Mouse (Mus musculus) heart, postnatal 10 days (tissue): ENCODE data around the gene Wfdc9. TPM values are rescaled to one million over a fixed set of nuclear protein-coding genes. Genes with fewer than 3 reads are reported as not detected.

Experiments
- DNase-seq, 2 experiments: peaks; one replicate each; pipeline ENCODE4 v3.0.0; 2021
- intact Hi-C: fragments of 180-260 bp; cut with DNase I; formaldehyde crosslinking; loops from one replicate; pipeline ENCODE4 v1.15.1; 2025
- total RNA-seq, 2 experiments: library from RNA; stranded (reverse); gene quantifications; 2 replicates each; pipeline ENCODE4 v1.2.3; 2021

The Wfdc9 gene
- not detected for total RNA-seq

- intact Hi-C loops = no loop called here
- DNase-seq = no peak
These were observed at the start of gene Wfdc9 for GRCm38 (mm10) chr2:164656483-164656882. Gene Wfdc9 (minus strand): TSS chr2:164656583.

- intact Hi-C loops = no loop called here
- no peak for DNase-seq
These were observed 49.6 kb upstream of the Wfdc9 start for GRCm38 (mm10) chr2:164705991-164706390.

- intact Hi-C loops = no loop called here
- DNase-seq = no peak
These were observed 48.9 kb upstream of the Wfdc9 start for GRCm38 (mm10) chr2:164705328-164705727.

- no peak for DNase-seq
- intact Hi-C loops = no loop called here
These were observed 47.9 kb upstream of the Wfdc9 start for GRCm38 (mm10) chr2:164704235-164704634.

- DNase-seq = no peak
These were observed 45.4 kb upstream of the Wfdc9 start for GRCm38 (mm10) chr2:164701761-164702160.

GRCm38 (mm10) chr2:164700959-164701358 is 44.6 kb upstream of the Wfdc9 start:
- intact Hi-C loops = no loop called here
- DNase-seq = no peak

More at GRCm38 (mm10) chr2:164701761-164702160, 45.4 kb upstream of the Wfdc9 start:
- intact Hi-C loops = no loop called here

- DNase-seq = no peak
- intact Hi-C loops = no loop called here
These were observed 41.8 kb upstream of the Wfdc9 start, which contains the start of gene Spint4 for GRCm38 (mm10) chr2:164698201-164698600. Gene Spint4 (plus strand): TSS chr2:164698501.

- intact Hi-C loops = no loop called here
- DNase-seq = no peak
These were observed 28.4 kb upstream of the Wfdc9 start, which contains the start of gene Wfdc13 for GRCm38 (mm10) chr2:164684807-164685206. Gene Wfdc13 (plus strand): TSS chr2:164685107.

- no peak for DNase-seq
- intact Hi-C loops = loop anchor here (1.0 to 5.0 kb wide), 3 partner anchors 46 to 115 kb away; partner anchors contain the start of gene Eppin
These were observed 23.5 kb upstream of the Wfdc9 start for GRCm38 (mm10) chr2:164679906-164680305.

GRCm38 (mm10) chr2:164678848-164679625 is 22.7 kb upstream of the Wfdc9 start:
- peak; percentile 74 to 82 for DNase-seq
- intact Hi-C loops = loop anchor here (1.0 to 5.0 kb wide), 2 partner anchors 47 to 87 kb away; partner anchors contain the start of gene Eppin

GRCm38 (mm10) chr2:164676916-164677685 is 20.7 kb upstream of the Wfdc9 start:
- intact Hi-C loops = loop anchor here (5.0 kb wide), 1 partner anchor 85 kb away; the partner anchor contains the start of gene Eppin
- no peak for DNase-seq

- intact Hi-C loops = loop anchor here (5.0 kb wide), 1 partner anchor 84 kb away; the partner anchor contains the start of gene Eppin
- DNase-seq = no peak
These were observed 19.7 kb upstream of the Wfdc9 start for GRCm38 (mm10) chr2:164676103-164676502.

- no peak for DNase-seq
- intact Hi-C loops = no loop called here
These were observed 17.6 kb upstream of the Wfdc9 start, which contains the start of gene Wfdc11 for GRCm38 (mm10) chr2:164673987-164674386. Gene Wfdc11 (minus strand): TSS chr2:164674087.

- intact Hi-C loops = no loop called here
- DNase-seq = no peak
These were observed 14.6 kb upstream of the Wfdc9 start for GRCm38 (mm10) chr2:164670938-164671337.

GRCm38 (mm10) chr2:164670261-164670660 is 13.9 kb upstream of the Wfdc9 start:
- intact Hi-C loops = no loop called here
- no peak for DNase-seq

- intact Hi-C loops = no loop called here
- no peak for DNase-seq
These were observed 8.5 kb upstream of the Wfdc9 start for GRCm38 (mm10) chr2:164664851-164665250.

- intact Hi-C loops = no loop called here
- peak; percentile 33 to 67 for DNase-seq
These were observed 525 bp downstream of the Wfdc9 start, which contains the start of gene Wfdc10 for GRCm38 (mm10) chr2:164655858-164656257. Gene Wfdc10 (plus strand): TSS chr2:164656046.

GRCm38 (mm10) chr2:164641881-164642673 is 14.3 kb downstream of the Wfdc9 start:
- no peak for DNase-seq
- intact Hi-C loops = no loop called here

GRCm38 (mm10) chr2:164641129-164641528 is 15.3 kb downstream of the Wfdc9 start:
- DNase-seq = peak; percentile 3 to 10
- intact Hi-C loops = no loop called here

- intact Hi-C loops = no loop called here
- no peak for DNase-seq
These were observed 17.7 kb downstream of the Wfdc9 start, which contains the start of gene Wfdc16 for GRCm38 (mm10) chr2:164638696-164639095. Gene Wfdc16 (minus strand): TSS chr2:164638796.
